Mouse (Mus musculus) splenic B cell, adult 2 months (primary cell): ENCODE results near the gene Cxcr5.

Experiments used
- DNase-seq: peaks from one replicate; pipeline ENCODE4 v3.0.0-alpha.2; 2011; ENCODE audit warnings: low read depth, low spot score
- H3K27me3 ChIP-seq: 2 replicates; pipeline ENCODE4 v1.6.1; 2012; ENCODE audit warnings: mild to moderate bottlenecking, low read length, moderate library complexity, mixed read lengths; ENCODE audit not compliant: control insufficient read depth, poor library complexity, insufficient read depth, severe bottlenecking
- H3K36me3 ChIP-seq: 2 replicates; pipeline ENCODE4 v1.6.1; 2012; ENCODE audit warnings: mild to moderate bottlenecking, low read length, moderate library complexity, mixed read lengths; ENCODE audit not compliant: control insufficient read depth, poor library complexity, insufficient read depth, severe bottlenecking

The Cxcr5 gene

GRCm38 (mm10) chr9:44501206-44501879 lies 60.3 kb downstream of the Cxcr5 start:
- Histone ChIP-seq H3K36me3 (peaks cover 10% of the 10 kb centered on the region), H3K27me3 (no peaks in the 10 kb centered on the region)
- no peak for DNase-seq

- DNase-seq, result no peak
- Histone ChIP-seq H3K27me3 (no peaks in the 10 kb centered on the region), H3K36me3 (peaks cover 6% of the 10 kb centered on the region)
These were observed 61.0 kb downstream of the Cxcr5 start for GRCm38 (mm10) chr9:44500638-44501175.

GRCm38 (mm10) chr9:44500163-44500533 lies 61.5 kb downstream of the Cxcr5 start:
- Histone ChIP-seq H3K27me3 (no peaks in the 10 kb centered on the region), H3K36me3 (peaks cover 5% of the 10 kb centered on the region)
- DNase-seq, result no peak

DNA sequence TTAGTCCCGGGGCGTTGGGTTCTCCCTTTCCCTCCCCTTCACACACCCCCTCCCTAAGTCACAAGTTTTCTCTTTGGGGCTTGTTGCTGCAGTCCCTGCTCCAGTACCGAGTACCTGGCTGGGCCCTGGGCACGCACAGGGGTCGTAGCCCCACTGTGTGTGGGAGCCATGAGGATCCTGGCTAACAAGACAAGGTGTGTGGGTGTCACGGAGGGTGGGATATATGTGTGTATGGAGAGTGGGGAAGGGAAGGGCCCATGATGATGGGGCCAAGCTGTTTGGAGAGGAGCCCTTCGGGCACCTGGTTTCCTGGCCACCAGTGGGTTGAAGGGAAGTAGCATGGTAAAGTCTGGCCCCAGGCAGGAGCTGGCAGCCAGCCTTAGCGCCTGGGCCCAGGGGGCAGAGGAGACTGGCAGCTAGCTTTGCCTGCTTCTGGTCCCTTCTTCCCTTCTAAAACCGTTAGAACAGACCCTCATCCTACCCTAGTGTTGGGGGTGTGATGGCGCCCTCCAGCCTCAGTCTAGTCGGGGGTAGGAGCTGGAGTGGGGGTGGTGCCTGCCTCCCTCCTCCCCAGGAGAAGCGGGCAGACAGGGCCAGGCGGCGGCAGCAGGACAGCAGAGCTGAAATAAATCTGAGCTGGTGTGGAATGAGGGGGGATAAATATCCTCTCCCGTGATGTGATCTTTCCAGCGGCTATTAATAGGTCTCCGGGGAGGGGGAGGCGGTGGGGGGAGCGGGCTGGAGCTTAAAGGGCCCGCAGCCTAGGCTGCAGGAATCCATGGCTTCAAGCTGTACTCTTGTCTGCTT lies 62.1 kb downstream of the Cxcr5 start:
- no peaks in the 10 kb centered on the region for H3K27me3 ChIP-seq
- H3K36me3 ChIP-seq, result peaks cover 5% of the 10 kb centered on the region
- no peak for DNase-seq

- H3K36me3 ChIP-seq, result peaks cover 5% of the 10 kb centered on the region
- DNase-seq, result peak; percentile 61
- no peaks in the 10 kb centered on the region for H3K27me3 ChIP-seq
These were observed 63.0 kb downstream of the Cxcr5 start for GRCm38 (mm10) chr9:44498421-44499355.

DNA sequence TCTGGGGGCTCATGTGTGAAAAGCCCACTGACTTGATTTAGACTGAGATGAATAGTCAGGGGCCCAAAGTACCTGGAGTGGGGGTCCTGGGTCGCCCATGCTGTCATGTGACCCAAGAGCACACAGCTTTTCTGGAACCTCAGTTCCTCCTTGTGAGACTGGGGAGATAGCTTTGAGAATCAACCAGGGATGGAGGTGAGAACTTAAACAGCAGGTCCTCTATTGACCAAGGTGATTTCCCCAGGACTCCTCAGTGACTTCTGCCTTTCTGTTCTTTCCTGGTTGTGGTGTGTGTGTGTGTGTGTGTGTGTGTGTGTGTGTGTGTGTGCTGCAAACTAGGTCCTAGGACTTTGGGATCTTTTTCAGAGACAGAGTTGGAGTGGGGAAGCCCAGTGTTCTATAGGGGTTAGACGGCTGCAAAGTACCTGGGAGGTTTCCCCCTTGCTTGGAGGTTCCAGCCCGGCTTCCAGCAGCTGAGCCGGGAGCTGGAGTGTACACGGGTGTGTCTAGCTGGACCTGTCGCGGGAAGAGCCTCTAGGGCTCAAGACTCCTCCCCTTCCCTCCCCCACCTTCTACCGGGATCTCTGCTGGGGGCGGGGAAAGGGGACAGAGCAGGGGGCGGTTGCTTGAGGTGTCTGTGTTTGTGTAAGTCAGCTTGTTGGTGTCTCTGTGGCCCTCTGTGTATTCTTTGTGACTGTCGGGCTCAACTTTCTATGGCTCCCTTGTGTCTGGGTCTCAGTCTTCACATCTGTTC lies 63.9 kb downstream of the Cxcr5 start:
- H3K27me3 ChIP-seq, result no peaks in the 10 kb centered on the region
- DNase-seq, result peak; percentile 60
- peaks cover 3% of the 10 kb centered on the region for H3K36me3 ChIP-seq

- Histone ChIP-seq H3K27me3 (no peaks in the 10 kb centered on the region), H3K36me3 (peaks cover 3% of the 10 kb centered on the region)
- no peak for DNase-seq
These were observed 64.7 kb downstream of the Cxcr5 start for GRCm38 (mm10) chr9:44496803-44497461.

- Histone ChIP-seq H3K36me3 (no peaks in the 10 kb centered on the region), H3K27me3 (no peaks in the 10 kb centered on the region)
- no peak for DNase-seq
These were observed 65.8 kb downstream of the Cxcr5 start for GRCm38 (mm10) chr9:44495810-44496344.

- DNase-seq, result no peak
- H3K36me3 ChIP-seq, result no peaks in the 10 kb centered on the region
- H3K27me3 ChIP-seq, result no peaks in the 10 kb centered on the region
These were observed 66.5 kb downstream of the Cxcr5 start for GRCm38 (mm10) chr9:44494863-44495809.

DNA sequence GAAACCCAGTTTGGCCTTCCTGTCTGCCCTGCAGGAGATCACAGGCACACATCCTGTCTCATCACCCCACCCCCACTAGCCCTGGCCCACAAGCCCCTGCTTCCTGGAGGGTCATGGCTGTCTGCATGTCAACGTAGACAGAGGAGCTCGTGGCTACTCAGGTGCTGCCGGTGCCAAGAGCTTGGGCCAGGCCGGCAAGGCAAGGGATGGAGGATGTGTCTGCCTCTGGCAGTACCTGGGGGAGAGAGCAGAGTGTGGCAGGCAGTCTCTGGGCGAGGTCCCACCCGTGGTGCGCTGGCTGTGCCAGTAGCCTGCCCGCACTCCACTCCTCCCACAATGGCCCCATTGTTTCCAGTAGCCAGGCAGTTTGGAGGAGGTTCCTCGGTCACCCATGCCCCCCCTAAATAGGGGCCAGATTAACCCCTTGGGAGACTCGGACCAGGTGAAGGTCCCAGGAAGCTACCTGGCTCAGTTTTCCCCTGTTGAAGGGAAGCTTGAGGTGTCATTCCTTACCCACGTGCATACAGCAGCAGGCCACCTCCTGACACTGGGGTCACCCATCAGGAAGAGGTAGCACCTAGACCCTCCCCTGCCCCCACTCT lies 67.3 kb downstream of the Cxcr5 start:
- Histone ChIP-seq H3K36me3 (no peaks in the 10 kb centered on the region), H3K27me3 (no peaks in the 10 kb centered on the region)
- peak; percentile 66 for DNase-seq

GRCm38 (mm10) chr9:44492631-44493461 lies 68.8 kb downstream of the Cxcr5 start:
- H3K27me3 ChIP-seq, result no peaks in the 10 kb centered on the region
- no peaks in the 10 kb centered on the region for H3K36me3 ChIP-seq
- DNase-seq, result peak; percentile 77

DNA sequence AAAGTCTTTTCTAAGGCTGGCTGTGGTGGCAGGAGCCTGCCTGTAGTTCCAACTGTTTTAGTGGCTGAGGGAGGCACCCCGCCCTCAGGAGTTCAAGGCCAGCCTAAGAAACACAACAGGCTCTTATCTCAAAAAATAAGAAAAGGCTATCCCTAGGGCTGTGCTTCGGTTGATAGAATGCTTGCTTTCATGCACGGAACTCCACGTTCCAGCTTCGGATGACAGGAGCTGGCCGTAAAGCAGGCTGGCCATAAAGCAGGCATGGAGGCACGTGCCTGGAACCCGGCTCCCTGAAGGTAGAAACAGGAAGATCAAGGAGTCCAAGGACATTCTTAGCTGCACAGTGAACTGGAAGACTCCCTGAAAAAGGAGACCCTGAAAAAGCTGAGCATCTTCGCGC lies 70.3 kb downstream of the Cxcr5 start:
- DNase-seq, result no peak
- no peaks in the 10 kb centered on the region for H3K27me3 ChIP-seq
- H3K36me3 ChIP-seq, result no peaks in the 10 kb centered on the region
